Mouse (Mus musculus) limb, embryonic 14.5 days (tissue): Measurements from ENCODE around the gene Fam222a. TPM values are rescaled to one million over a fixed set of nuclear protein-coding genes. Genes with fewer than 3 reads are reported as not detected.

Source experiments
- ATAC-seq: fragments of 200-750 bp; cut with Nextera tagmentation; 2 replicates; pipeline ENCODE4 v1.8.0; 2017; ENCODE audit warnings: low read depth, moderate number of reproducible peaks, moderate TSS enrichment; ENCODE audit not compliant: low FRiP score
- DNase-seq: peaks from one replicate; pipeline ENCODE4 v3.0.0-alpha.2; 2015; ENCODE audit warnings: low spot score
- H3K27ac ChIP-seq: fragments of 300-500 bp; sonication (generic); replicated peaks from 2 replicates; pipeline ENCODE4 v1.5.1; 2014; ENCODE audit warnings: low read depth, mild to moderate bottlenecking, low read length, moderate library complexity, mixed read lengths
- H3K27me3 ChIP-seq: fragments of 300-500 bp; sonication (generic); 2 replicates; pipeline ENCODE4 v1.6.1; 2014; ENCODE audit warnings: low read length, mixed read lengths; ENCODE audit not compliant: control insufficient read depth, insufficient read depth
- H3K36me3 ChIP-seq: fragments of 300-500 bp; sonication (generic); 2 replicates; pipeline ENCODE4 v1.6.1; 2014; ENCODE audit warnings: mild to moderate bottlenecking, low read length, moderate library complexity, mixed read lengths; ENCODE audit not compliant: control insufficient read depth, insufficient read depth
- H3K4me1 ChIP-seq: fragments of 300-500 bp; sonication (generic); 2 replicates; pipeline ENCODE4 v1.6.1; 2014; ENCODE audit warnings: antibody characterized with exemption, low read length, mixed read lengths; ENCODE audit not compliant: control insufficient read depth, insufficient read depth
- H3K4me2 ChIP-seq: fragments of 300-500 bp; sonication (generic); replicated peaks from 2 replicates; pipeline ENCODE4 v1.6.1; 2014; ENCODE audit warnings: low read depth, mild to moderate bottlenecking, low read length, moderate library complexity; ENCODE audit not compliant: severe bottlenecking
- H3K4me3 ChIP-seq: fragments of 300-500 bp; sonication (generic); replicated peaks from 2 replicates; pipeline ENCODE4 v1.5.1; 2014; ENCODE audit warnings: low read length
- H3K9ac ChIP-seq: fragments of 300-500 bp; sonication (generic); 2 replicates; pipeline ENCODE4 v1.6.1; 2014; ENCODE audit warnings: mild to moderate bottlenecking, low read depth, low read length, moderate library complexity; ENCODE audit not compliant: severe bottlenecking
- H3K9me3 ChIP-seq: fragments of 300-500 bp; sonication (generic); 2 replicates; pipeline ENCODE4 v1.6.1; 2016; ENCODE audit warnings: low read length; ENCODE audit not compliant: control insufficient read depth
- POLR2A ChIP-seq: fragments of 200-500 bp; IDR thresholded peaks from 2 replicates; pipeline ENCODE4 v1.8.0; 2012; ENCODE audit warnings: inconsistent platforms, mild to moderate bottlenecking, moderate library complexity, borderline replicate concordance; ENCODE audit not compliant: insufficient read depth, insufficient read length; ENCODE audit errors: extremely low read depth
- WGBS: fragments of 180-500 bp; shearing (Covaris S2); extraction: QIAGEN DNeasy Blood & Tissue Kit; methylation state at CpG from one replicate; pipeline ENCODE4 v1.1.7; 2014; 5-methylcytosine and 5-hydroxymethylcytosine counted together
- polyA plus RNA-seq, 2 experiments: library from polyadenylated mRNA; depleted of rRNA in 1 of 2; stranded (reverse) in 1 of 2; unstranded in 1 of 2; fragments of >200 nt; fragmentation: Nextera tagmentation in 1 of 2; extraction: Ambion mirVana in 1 of 2; gene quantifications; 2 replicates each; pipeline versions ENCODE4 v1.2.1 to v1.2.3; 2012 to 2014

The Fam222a gene
- polyA plus RNA-seq, 2 experiments: 1.1 to 1.5 TPM

GRCm38 (mm10) chr5:114538021-114538405, 29.8 kb upstream of the Fam222a start:
- DNase-seq (no peak), ATAC-seq (no peak)
- no peak for TF ChIP-seq POLR2A
- Histone ChIP-seq H3K9me3 (no peaks in the 10 kb centered on the region), H3K27me3 (0 out of 2 replicates have a peak, but pooled peaks cover 11% of the 10 kb centered on the region), H3K4me3 (peak overlapping the region; percentile 18), H3K9ac (no peak overlapping the region), H3K4me2 (peak overlapping the region; percentile 29; the same call in 1 of the 2 replicates), H3K27ac (no peak overlapping the region), H3K4me1 (peaks cover 29% of the 10 kb centered on the region), H3K36me3 (no peaks in the 10 kb centered on the region)
- 6% methylated on average over 7 of the region's 8 CpGs for WGBS

DNA sequence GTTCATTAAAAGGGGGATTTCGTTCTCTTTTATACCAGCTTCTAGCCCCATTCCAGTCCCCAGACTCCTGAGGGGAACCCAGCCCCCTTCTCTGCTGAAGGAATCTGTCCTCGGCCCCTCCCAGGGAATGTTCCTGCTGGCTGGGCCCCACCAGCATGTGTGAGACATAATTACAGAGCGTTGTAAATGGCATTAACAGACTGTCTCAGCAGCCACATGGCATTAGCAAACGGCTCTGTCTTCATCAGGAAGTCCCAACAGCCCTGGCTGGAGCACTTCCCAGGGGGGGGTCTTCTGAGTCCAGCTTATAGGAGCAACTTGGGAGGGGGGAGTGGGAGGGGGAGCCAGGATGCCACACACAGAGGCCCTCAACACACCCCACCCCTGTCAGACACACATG, 29.1 kb upstream of the Fam222a start:
- Histone ChIP-seq H3K27me3 (0 out of 2 replicates have a peak, but pooled peaks cover 11% of the 10 kb centered on the region), H3K36me3 (no peaks in the 10 kb centered on the region), H3K9ac (no peak overlapping the region), H3K4me3 (no peak overlapping the region), H3K9me3 (no peaks in the 10 kb centered on the region), H3K4me1 (peaks cover 29% of the 10 kb centered on the region), H3K4me2 (no peak overlapping the region), H3K27ac (no peak overlapping the region)
- ATAC-seq (no peak), DNase-seq (peak; percentile 14)
- TF ChIP-seq POLR2A: no peak
- 9% methylated on average over 4 of the region's 4 CpGs for WGBS

GRCm38 (mm10) chr5:114539766-114540165, 28.1 kb upstream of the Fam222a start:
- DNase-seq (no peak), ATAC-seq (no peak)
- Histone ChIP-seq H3K4me1 (peaks cover 29% of the 10 kb centered on the region), H3K9ac (no peak overlapping the region), H3K4me2 (no peak overlapping the region), H3K4me3 (no peak overlapping the region), H3K36me3 (no peaks in the 10 kb centered on the region), H3K27ac (no peak overlapping the region), H3K9me3 (no peaks in the 10 kb centered on the region), H3K27me3 (0 out of 2 replicates have a peak, but pooled peaks cover 11% of the 10 kb centered on the region)
- TF ChIP-seq POLR2A: no peak
- 64% methylated on average over 6 of the region's 6 CpGs for WGBS

DNA sequence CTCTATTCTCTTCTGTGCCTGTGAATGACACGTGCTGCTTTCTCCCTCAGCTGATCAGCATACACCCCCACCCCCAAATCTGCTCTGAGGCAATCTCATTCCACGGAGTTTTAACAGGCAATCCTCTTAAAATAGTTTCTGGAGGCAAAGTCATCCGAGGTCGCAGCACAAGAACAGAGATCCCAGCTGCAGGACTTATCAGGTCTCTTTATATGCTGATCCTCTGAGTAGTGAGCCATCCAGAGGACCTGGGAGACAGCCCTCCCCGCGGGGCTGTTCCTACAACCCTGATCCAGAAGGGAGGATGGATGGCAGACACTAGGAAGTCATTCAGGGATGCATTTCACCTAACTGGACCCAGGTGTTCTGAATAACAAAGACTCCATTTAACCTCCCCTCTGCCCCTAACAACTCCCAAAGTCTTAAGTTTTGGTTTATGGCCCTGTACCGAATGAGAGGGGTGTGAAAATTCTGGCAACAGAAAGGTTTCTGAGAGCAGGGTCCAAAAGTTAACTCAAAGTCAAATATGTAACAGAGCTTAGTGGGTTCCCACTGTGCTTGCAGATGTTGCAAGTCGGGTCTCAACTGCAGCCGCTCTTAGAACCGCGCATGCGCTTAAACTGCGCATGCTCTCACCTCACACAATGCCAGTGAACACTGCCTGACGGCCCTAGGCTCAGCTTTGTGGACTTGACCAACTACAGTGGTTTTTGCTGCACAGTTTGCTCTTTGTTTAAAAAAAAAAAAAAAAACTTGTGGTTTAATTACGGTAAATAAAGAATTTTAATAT, 26.0 kb upstream of the Fam222a start:
- H3K4me2 ChIP-seq: peak overlapping the region; percentile 23; the same call in 1 of the 2 replicates
- no peaks in the 10 kb centered on the region for H3K36me3 ChIP-seq
- peak overlapping the region; percentile 48; the same call in 1 of the 2 replicates for H3K27ac ChIP-seq
- peaks cover 29% of the 10 kb centered on the region for H3K4me1 ChIP-seq
- WGBS: 23% methylated on average over 15 of the region's 15 CpGs
- H3K9me3 ChIP-seq: no peaks in the 10 kb centered on the region
- DNase-seq (peak; percentile 7), ATAC-seq (peak; percentile 51; the same call in 1 of the 2 replicates)
- 0 out of 2 replicates have a peak, but pooled peaks cover 11% of the 10 kb centered on the region for H3K27me3 ChIP-seq
- H3K4me3 ChIP-seq: no peak overlapping the region
- H3K9ac ChIP-seq: no peak overlapping the region
- no peak for TF ChIP-seq POLR2A

DNA sequence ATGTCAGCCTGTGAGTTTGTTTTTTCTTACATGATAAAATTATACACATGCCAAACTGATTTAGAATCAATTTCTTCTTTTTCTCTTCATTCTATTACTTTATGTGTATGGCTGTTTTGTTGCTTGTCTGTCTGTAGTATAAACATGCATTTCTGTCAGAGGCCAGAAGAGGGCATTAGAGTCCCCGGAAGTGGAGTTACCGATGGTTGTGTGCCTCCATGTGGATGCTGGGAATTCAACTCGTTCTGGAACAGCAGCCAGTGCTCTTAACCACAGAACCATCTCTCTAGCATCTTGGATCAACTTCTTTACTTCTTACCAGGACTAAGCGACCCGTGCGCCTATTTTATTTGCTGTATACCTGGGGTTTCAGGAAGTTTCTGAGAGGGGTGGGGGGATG, 24.2 kb upstream of the Fam222a start:
- 91% methylated on average over 6 of the region's 6 CpGs for WGBS

More for the DNA sequence above, 24.2 kb upstream of the Fam222a start:
- TF ChIP-seq POLR2A: no peak
- H3K9me3 ChIP-seq: no peaks in the 10 kb centered on the region
- H3K27me3 ChIP-seq: no peaks in the 10 kb centered on the region
- H3K4me3 ChIP-seq: no peak overlapping the region
- H3K4me2 ChIP-seq: no peak overlapping the region
- DNase-seq (no peak), ATAC-seq (no peak)
- no peaks in the 10 kb centered on the region for H3K36me3 ChIP-seq
- H3K4me1 ChIP-seq: peaks cover 17% of the 10 kb centered on the region
- no peak overlapping the region for H3K9ac ChIP-seq
- no peak overlapping the region for H3K27ac ChIP-seq
